Mouse (Mus musculus) MEL (cell line): ENCODE results near the gene Trappc10. TPM values are rescaled to one million over a fixed set of nuclear protein-coding genes. Genes with fewer than 3 reads are reported as not detected.

ENCODE experiments used
- DNase-seq: peaks from one replicate; pipeline ENCODE4 v3.0.0; 2011; ENCODE audit warnings: low read depth, low spot score
- H3K27ac ChIP-seq: 2 replicates; pipeline ENCODE4 v1.5.1; 2012; ENCODE audit warnings: low read depth, mild to moderate bottlenecking, control low read depth, low read length, moderate library complexity; ENCODE audit not compliant: control insufficient read depth
- H3K27me3 ChIP-seq, 2 experiments: fragments of 150-350 bp in 1 of 2; sonication (generic) in 1 of 2; 2 replicates each; pipeline ENCODE4 v1.6.1; 2012; ENCODE audit warnings: low read length in 2 of 2, mild to moderate bottlenecking in 2 of 2, improper control_type of control experiment in 1 of 2, moderate library complexity in 1 of 2; ENCODE audit not compliant: insufficient read depth in 2 of 2, control insufficient read depth in 1 of 2
- H3K36me3 ChIP-seq, 2 experiments: 2 replicates each; pipeline ENCODE4 v1.6.1; 2012 to 2014; ENCODE audit warnings: low read length in 2 of 2, improper control_type of control experiment in 1 of 2, inconsistent platforms in 1 of 2, mild to moderate bottlenecking in 1 of 2; ENCODE audit not compliant: insufficient read depth in 2 of 2, control insufficient read depth in 1 of 2
- H3K4me1 ChIP-seq, 2 experiments: fragments of 150-350 bp in 1 of 2; sonication (generic) in 1 of 2; 2 replicates each; pipeline ENCODE4 v1.6.1; 2012; ENCODE audit warnings: low read length in 2 of 2, improper control_type of control experiment in 1 of 2, mild to moderate bottlenecking in 1 of 2; ENCODE audit not compliant: insufficient read depth in 2 of 2, control insufficient read depth in 1 of 2
- H3K4me3 ChIP-seq, 2 experiments: fragments of 150-350 bp in 1 of 2; sonication (generic) in 1 of 2; 2 replicates each; pipeline ENCODE4 v1.5.1; 2012; ENCODE audit warnings: low read depth in 2 of 2, low read length in 2 of 2, mild to moderate bottlenecking in 2 of 2, moderate library complexity in 2 of 2, control low read depth in 1 of 2, improper control_type of control experiment in 1 of 2; ENCODE audit not compliant: control insufficient read depth in 1 of 2, insufficient read depth in 1 of 2
- H3K79me2 ChIP-seq: 2 replicates; pipeline ENCODE4 v1.6.1; 2012; ENCODE audit warnings: mild to moderate bottlenecking, low read length, moderate library complexity; ENCODE audit not compliant: control insufficient read depth, poor library complexity, insufficient read depth
- H3K9ac ChIP-seq: 2 replicates; pipeline ENCODE4 v1.6.1; 2012; ENCODE audit warnings: low read depth, mild to moderate bottlenecking, control low read depth, low read length, moderate library complexity; ENCODE audit not compliant: control insufficient read depth, poor library complexity, severe bottlenecking
- H3K9me3 ChIP-seq: fragments of 150-350 bp; sonication (generic); replicated peaks from 2 replicates; pipeline ENCODE4 v1.6.1; 2012; ENCODE audit warnings: mild to moderate bottlenecking, low read length, improper control_type of control experiment, moderate library complexity; ENCODE audit not compliant: insufficient read depth
- CHD1 ChIP-seq: IDR thresholded peaks from 2 replicates; pipeline ENCODE4 v1.6.1; 2012; ENCODE audit warnings: low read depth, mild to moderate bottlenecking, inconsistent platforms, low read length, improper control_type of control experiment
- EP300 ChIP-seq, 2 experiments: IDR thresholded peaks; 2 replicates each; pipeline ENCODE4 v1.6.1; 2011; ENCODE audit warnings: improper control_type of control experiment in 2 of 2, low read length in 2 of 2, low read depth in 1 of 2, mild to moderate bottlenecking in 1 of 2
- GABPA ChIP-seq: IDR thresholded peaks from 2 replicates; pipeline ENCODE4 v1.6.1; 2012; ENCODE audit warnings: low read depth, mild to moderate bottlenecking, inconsistent platforms, low read length, improper control_type of control experiment, moderate library complexity
- JUND ChIP-seq: IDR thresholded peaks from 2 replicates; pipeline ENCODE4 v1.6.1; 2011; ENCODE audit warnings: low read depth, mild to moderate bottlenecking, improper control_type of control experiment, low read length
- KAT2A ChIP-seq: conservative IDR thresholded peaks from 2 replicates; pipeline ENCODE4 v1.6.1; 2012; ENCODE audit warnings: low read depth, low read length, improper control_type of control experiment, inconsistent platforms
- MXI1 ChIP-seq: IDR thresholded peaks from 2 replicates; pipeline ENCODE4 v1.6.1; 2011; ENCODE audit warnings: mild to moderate bottlenecking, low read depth, low read length, improper control_type of control experiment
- NRF1 ChIP-seq: IDR thresholded peaks from 2 replicates; pipeline ENCODE4 v1.6.1; 2014; ENCODE audit warnings: low read depth, mild to moderate bottlenecking, inconsistent platforms, low read length, improper control_type of control experiment, moderate library complexity; ENCODE audit not compliant: poor library complexity, insufficient read depth, severe bottlenecking
- POLR2AphosphoS2 ChIP-seq: IDR thresholded peaks from 2 replicates; pipeline ENCODE4 v1.6.1; 2011; ENCODE audit warnings: low read length, improper control_type of control experiment
- TAL1 ChIP-seq: IDR thresholded peaks from 2 replicates; pipeline ENCODE4 v1.6.1; 2012; ENCODE audit warnings: mild to moderate bottlenecking, inconsistent platforms, low read length, moderate library complexity, mixed read lengths
- TBP ChIP-seq: IDR thresholded peaks from 2 replicates; pipeline ENCODE4 v1.8.0; 2011; ENCODE audit warnings: low read depth, low read length, improper control_type of control experiment
- USF1 ChIP-seq: IDR thresholded peaks from 2 replicates; pipeline ENCODE4 v1.6.1; 2014; ENCODE audit warnings: low read depth, mild to moderate bottlenecking, inconsistent platforms, low read length, improper control_type of control experiment, moderate library complexity
- ZNF384 ChIP-seq: IDR thresholded peaks from 2 replicates; pipeline ENCODE4 v1.6.1; 2012; ENCODE audit warnings: low read depth, mild to moderate bottlenecking, inconsistent platforms, low read length, improper control_type of control experiment
- polyA plus RNA-seq, 2 experiments: library from polyadenylated mRNA; stranded (reverse) in 1 of 2; unstranded in 1 of 2; fragments of >175 nt in 1 of 2; fragments of >200 nt in 1 of 2; gene quantifications; 2 replicates each; pipeline versions ENCODE4 v1.2.1 to v1.2.4; 2012; ENCODE audit warnings: low replicate concordance in 2 of 2, low read depth in 1 of 2; ENCODE audit not compliant: insufficient read length in 2 of 2, insufficient read depth in 1 of 2, missing spikeins in 1 of 2
- total RNA-seq: library from RNA; depleted of rRNA; stranded (reverse); fragments of 300-350 nt; gene quantifications from 2 replicates; pipeline ENCODE4 v1.2.3, GENCODE M21; 2012; rRNA removed

The Trappc10 gene
- total and polyA plus RNA-seq, 3 experiments, result 26.1 to 35.5 TPM; not detected in 1

GRCm38 (mm10) chr10:78137191-78137590, 107.2 kb downstream of the Trappc10 start:
- Histone ChIP-seq H3K4me1 (no peaks in the 10 kb centered on the region), H3K79me2 (no peaks in the 10 kb centered on the region), H3K36me3 (no peaks in the 10 kb centered on the region), H3K4me3 (no peak overlapping the region), H3K27ac (no peak overlapping the region), H3K27me3 (peaks cover 0 to 7% of the 10 kb centered on the region in 2 experiments; a peak in 2 of 4 replicates), H3K9me3 (no peaks in the 10 kb centered on the region), H3K9ac (no peak overlapping the region)
- TF ChIP-seq USF1 (no peak), TBP (no peak), TAL1 (no peak), GABPA (no peak), ZNF384 (no peak), EP300 (IDR thresholded peaks at IDR 0.05; ENCODE audit: low read depth in 1 of 2, low read length in 2 of 2) (no peak), KAT2A (no peak), JUND (no peak), NRF1 (no peak), CHD1 (no peak), MXI1 (no peak), POLR2AphosphoS2 (no peak)
- no peak for DNase-seq

Other genes starting within 250 kb of the Trappc10 start
- gene Pfkl, start 234.6 kb downstream of the Trappc10 start, total RNA-seq, result 84.8 and 165 TPM in 2 replicates
- gene Pfkl, start 234.6 kb downstream of the Trappc10 start, polyA plus RNA-seq, result 100 to 1,000 TPM in 1 of 2 experiments, not detected in 1; 267 TPM
- not detected in 2 replicates for gene Dnmt3l, start 202.7 kb downstream of the Trappc10 start, total RNA-seq
- not detected for gene Dnmt3l, start 202.7 kb downstream of the Trappc10 start, polyA plus RNA-seq
- not detected in 2 replicates for gene Aire, start 201.0 kb downstream of the Trappc10 start, total RNA-seq
- gene Aire, start 201.0 kb downstream of the Trappc10 start, polyA plus RNA-seq, result under 1 TPM in 1 of 2 experiments, not detected in 1; 0.17 TPM
- gene Icosl, start 175.3 kb downstream of the Trappc10 start, total RNA-seq, result not detected in 2 replicates
- gene Icosl, start 175.3 kb downstream of the Trappc10 start, polyA plus RNA-seq, result not detected
- 44.8 and 50.6 TPM in 2 replicates for gene D10Jhu81e, start 74.9 kb downstream of the Trappc10 start, total RNA-seq
- gene D10Jhu81e, start 74.9 kb downstream of the Trappc10 start, polyA plus RNA-seq, result 10 to 100 TPM in 1 of 2 experiments, not detected in 1; 57.4 TPM
- 73.8 and 91.5 TPM in 2 replicates for gene Pwp2, start 59.5 kb downstream of the Trappc10 start, total RNA-seq
- gene Pwp2, start 59.5 kb downstream of the Trappc10 start, polyA plus RNA-seq, result 10 to 100 TPM; 49.6 to 62.4 TPM
- gene Agpat3, start 107.8 kb upstream of the Trappc10 start, total RNA-seq, result not detected in 2 replicates
- under 1 TPM in 1 of 2 experiments, not detected in 1; 0.07 TPM for gene Agpat3, start 107.8 kb upstream of the Trappc10 start, polyA plus RNA-seq
- gene Rrp1, start 168.4 kb upstream of the Trappc10 start, total RNA-seq, result 241 and 273 TPM in 2 replicates
- gene Rrp1, start 168.4 kb upstream of the Trappc10 start, polyA plus RNA-seq, result 100 to 1,000 TPM in 1 of 2 experiments, not detected in 1; 417 TPM
- gene Cstb, start 181.0 kb upstream of the Trappc10 start, total RNA-seq, result 71.1 and 76.7 TPM in 2 replicates
- gene Cstb, start 181.0 kb upstream of the Trappc10 start, polyA plus RNA-seq, result 10 to 100 TPM in 1 of 2 experiments, not detected in 1; 71.9 TPM
- 23.0 and 28.7 TPM in 2 replicates for gene Pdxk, start 220.3 kb upstream of the Trappc10 start, total RNA-seq
- gene Pdxk, start 220.3 kb upstream of the Trappc10 start, polyA plus RNA-seq, result 10 to 100 TPM in 1 of 2 experiments, not detected in 1; 29.3 TPM